Mouse (Mus musculus): ENCODE measurements at regions not wholly inside any gene's neighbourhood (a gene's known extent, or its start where the extent isn't known, plus 50 kb on each side); places are given as distances from the start of the nearest gene placed in this dataset.

GRCm38 (mm10) chr6:144940871-144941380, 135.1 kb downstream of the Bcat1 start:
- Histone ChIP-seq H3K9me3 (replicated peaks) (no peaks in the 10 kb centered on the region), H3K9ac (no peak overlapping the region), H3K36me3 (no peaks in the 10 kb centered on the region), H3K4me1 (replicated peaks) (no peaks in the 10 kb centered on the region), H3K27ac (no peak overlapping the region), H3K4me3 (no peak overlapping the region), H3K27me3 (no peaks in the 10 kb centered on the region), H3K4me2 (no peak overlapping the region)
- no peak for ATAC-seq (replicated peaks; ENCODE audit: insufficient number of reproducible peaks, insufficient read depth, low FRiP score, low read depth)
- 87% methylated on average over 14 of the region's 14 CpGs for WGBS

GRCm38 (mm10) chr6:144938613-144939236, 137.3 kb downstream of the Bcat1 start:
- H3K27ac ChIP-seq, result no peak overlapping the region
- no peaks in the 10 kb centered on the region for H3K9me3 ChIP-seq (replicated peaks)
- 76% methylated on average over 12 of the region's 12 CpGs for WGBS
- no peaks in the 10 kb centered on the region for H3K27me3 ChIP-seq
- H3K4me3 ChIP-seq, result no peak overlapping the region
- H3K9ac ChIP-seq, result no peak overlapping the region
- H3K4me1 ChIP-seq (replicated peaks), result no peaks in the 10 kb centered on the region
- ATAC-seq (replicated peaks; ENCODE audit: insufficient number of reproducible peaks, insufficient read depth, low FRiP score, low read depth), result no peak
- no peak overlapping the region for H3K4me2 ChIP-seq
- H3K36me3 ChIP-seq, result no peaks in the 10 kb centered on the region

GRCm38 (mm10) chr6:144937211-144937610, 138.8 kb downstream of the Bcat1 start:
- Histone ChIP-seq H3K4me2 (no peak overlapping the region), H3K9ac (no peak overlapping the region), H3K4me1 (replicated peaks) (no peaks in the 10 kb centered on the region), H3K9me3 (replicated peaks) (no peaks in the 10 kb centered on the region), H3K36me3 (no peaks in the 10 kb centered on the region), H3K27me3 (no peaks in the 10 kb centered on the region), H3K4me3 (no peak overlapping the region), H3K27ac (no peak overlapping the region)
- no peak for ATAC-seq (replicated peaks; ENCODE audit: insufficient number of reproducible peaks, insufficient read depth, low FRiP score, low read depth)
- 76% methylated on average over 7 of the region's 7 CpGs for WGBS

GRCm38 (mm10) chr6:144933722-144934235, 142.2 kb downstream of the Bcat1 start:
- no peak overlapping the region for H3K4me3 ChIP-seq
- no peak for ATAC-seq (replicated peaks; ENCODE audit: insufficient number of reproducible peaks, insufficient read depth, low FRiP score, low read depth)
- no peaks in the 10 kb centered on the region for H3K9me3 ChIP-seq (replicated peaks)
- H3K9ac ChIP-seq, result no peak overlapping the region
- no peak overlapping the region for H3K4me2 ChIP-seq
- no peaks in the 10 kb centered on the region for H3K4me1 ChIP-seq (replicated peaks)
- no peaks in the 10 kb centered on the region for H3K36me3 ChIP-seq
- 69% methylated on average over 6 of the region's 6 CpGs for WGBS
- no peak overlapping the region for H3K27ac ChIP-seq
- no peaks in the 10 kb centered on the region for H3K27me3 ChIP-seq

GRCm38 (mm10) chr6:144932402-144932801, 143.6 kb downstream of the Bcat1 start:
- no peak for ATAC-seq (replicated peaks; ENCODE audit: insufficient number of reproducible peaks, insufficient read depth, low FRiP score, low read depth)
- 79% methylated on average over 7 of the region's 7 CpGs for WGBS
- H3K4me2 ChIP-seq, result no peak overlapping the region
- no peaks in the 10 kb centered on the region for H3K36me3 ChIP-seq
- H3K9ac ChIP-seq, result no peak overlapping the region
- no peak overlapping the region for H3K4me3 ChIP-seq
- H3K4me1 ChIP-seq (replicated peaks), result no peaks in the 10 kb centered on the region; the same call in 1 of the 2 replicates
- H3K9me3 ChIP-seq (replicated peaks), result no peaks in the 10 kb centered on the region
- no peaks in the 10 kb centered on the region for H3K27me3 ChIP-seq
- no peak overlapping the region for H3K27ac ChIP-seq

GRCm38 (mm10) chr6:144929959-144930358, 146.0 kb downstream of the Bcat1 start:
- Histone ChIP-seq H3K4me2 (no peak overlapping the region), H3K9ac (no peak overlapping the region), H3K4me1 (replicated peaks) (no peaks in the 10 kb centered on the region; the same call in 1 of the 2 replicates), H3K4me3 (no peak overlapping the region), H3K9me3 (replicated peaks) (no peaks in the 10 kb centered on the region), H3K27me3 (no peaks in the 10 kb centered on the region), H3K27ac (no peak overlapping the region), H3K36me3 (no peaks in the 10 kb centered on the region)
- 78% methylated on average over 4 of the region's 4 CpGs for WGBS
- no peak for ATAC-seq (replicated peaks; ENCODE audit: insufficient number of reproducible peaks, insufficient read depth, low FRiP score, low read depth)

- no peaks in the 10 kb centered on the region; the same call in 1 of the 2 replicates for H3K4me1 ChIP-seq (replicated peaks)
- no peak overlapping the region for H3K9ac ChIP-seq
- no peaks in the 10 kb centered on the region for H3K27me3 ChIP-seq
- H3K9me3 ChIP-seq (replicated peaks), result no peaks in the 10 kb centered on the region
- 71% methylated on average over 5 of the region's 5 CpGs for WGBS
- no peak overlapping the region for H3K4me2 ChIP-seq
- H3K27ac ChIP-seq, result no peak overlapping the region
- no peaks in the 10 kb centered on the region for H3K36me3 ChIP-seq
- H3K4me3 ChIP-seq, result no peak overlapping the region
- ATAC-seq (replicated peaks; ENCODE audit: insufficient number of reproducible peaks, insufficient read depth, low FRiP score, low read depth), result no peak
Observed at GRCm38 (mm10) chr6:144929262-144929855, 146.6 kb downstream of the Bcat1 start.

GRCm38 (mm10) chr6:144927599-144927998, 145.8 kb upstream of the Sox5 start:
- Histone ChIP-seq H3K27ac (no peak overlapping the region), H3K9me3 (replicated peaks) (no peaks in the 10 kb centered on the region), H3K27me3 (no peaks in the 10 kb centered on the region), H3K4me3 (no peak overlapping the region), H3K4me1 (replicated peaks) (no peaks in the 10 kb centered on the region; the same call in 1 of the 2 replicates), H3K9ac (no peak overlapping the region), H3K36me3 (no peaks in the 10 kb centered on the region), H3K4me2 (no peak overlapping the region)
- 55% methylated on average over 6 of the region's 6 CpGs for WGBS
- no peak for ATAC-seq (replicated peaks; ENCODE audit: insufficient number of reproducible peaks, insufficient read depth, low FRiP score, low read depth)

GRCm38 (mm10) chr6:144922762-144923161, 141.0 kb upstream of the Sox5 start:
- no peaks in the 10 kb centered on the region for H3K9me3 ChIP-seq (replicated peaks)
- H3K4me3 ChIP-seq, result no peak overlapping the region
- H3K36me3 ChIP-seq, result no peaks in the 10 kb centered on the region
- H3K27me3 ChIP-seq, result no peaks in the 10 kb centered on the region
- 69% methylated on average over 3 of the region's 3 CpGs for WGBS
- no peak for ATAC-seq (replicated peaks; ENCODE audit: insufficient number of reproducible peaks, insufficient read depth, low FRiP score, low read depth)
- H3K27ac ChIP-seq, result no peak overlapping the region
- H3K4me1 ChIP-seq (replicated peaks), result peaks cover 4% of the 10 kb centered on the region
- H3K4me2 ChIP-seq, result no peak overlapping the region
- H3K9ac ChIP-seq, result no peak overlapping the region

- 24% methylated on average over 5 of the region's 5 CpGs for WGBS
- H3K36me3 ChIP-seq, result no peaks in the 10 kb centered on the region
- peaks cover 12% of the 10 kb centered on the region for H3K4me1 ChIP-seq (replicated peaks)
- H3K9me3 ChIP-seq (replicated peaks), result no peaks in the 10 kb centered on the region
- H3K9ac ChIP-seq, result no peak overlapping the region
- H3K27ac ChIP-seq, result no peak overlapping the region
- no peak for ATAC-seq (replicated peaks; ENCODE audit: insufficient number of reproducible peaks, insufficient read depth, low FRiP score, low read depth)
- no peak overlapping the region for H3K4me2 ChIP-seq
- no peaks in the 10 kb centered on the region for H3K27me3 ChIP-seq
- H3K4me3 ChIP-seq, result no peak overlapping the region
Observed at GRCm38 (mm10) chr6:144919750-144920149, 138.0 kb upstream of the Sox5 start.

- Histone ChIP-seq H3K9ac (no peak overlapping the region), H3K4me1 (replicated peaks) (peaks cover 12% of the 10 kb centered on the region), H3K9me3 (replicated peaks) (no peaks in the 10 kb centered on the region), H3K27ac (peak overlapping the region; percentile 13; the same call in 1 of the 2 replicates), H3K4me2 (0 out of 2 replicates have a peak overlapping the region, but pooled peaks have one; percentile 10), H3K27me3 (no peaks in the 10 kb centered on the region), H3K36me3 (no peaks in the 10 kb centered on the region), H3K4me3 (no peak overlapping the region)
- 9% methylated on average over 8 of the region's 8 CpGs for WGBS
- ATAC-seq (replicated peaks; ENCODE audit: insufficient number of reproducible peaks, insufficient read depth, low FRiP score, low read depth), result peak; percentile 73
Observed at GRCm38 (mm10) chr6:144917128-144917527, 135.4 kb upstream of the Sox5 start.

Measured in heart, embryonic 15.5 days (tissue).